Mouse (Mus musculus) spleen, postnatal 36 days (tissue): ENCODE measurements around the gene Olfr583.

ENCODE experiments used
- DNase-seq, 2 experiments: peaks; one replicate each; pipeline ENCODE4 v3.0.0; 2022; ENCODE audit warnings: low spot score in 2 of 2, mixed read lengths in 1 of 2

Gene Olfr583

GRCm38 (mm10) chr7:103051000-103051399 is at the start of gene Olfr583:
Olfr583 (plus strand) TSS chr7:103051300.
- DNase-seq, result no peak

GRCm38 (mm10) chr7:103037724-103038123 is 13.4 kb upstream of the Olfr583 start, which contains the start of gene Olfr582:
Olfr582 (plus strand) TSS chr7:103038024.
- no peak for DNase-seq

- no peak for DNase-seq
Observed at GRCm38 (mm10) chr7:103081585-103081984, 30.5 kb downstream of the Olfr583 start, which contains the start of gene Olfr584. Olfr584 (plus strand) TSS chr7:103081885.

- DNase-seq, result no peak
Observed at GRCm38 (mm10) chr7:103097420-103097819, 46.3 kb downstream of the Olfr583 start, which contains the start of gene Olfr585. Olfr585 (plus strand) TSS chr7:103097720.
